Mouse (Mus musculus) liver, adult 2 months (tissue): ENCODE measurements around the gene Thada. TPM values are rescaled to one million over a fixed set of nuclear protein-coding genes. Genes with fewer than 3 reads are reported as not detected.
"Not testable (repeated sequence)": the region's sequence is repeated elsewhere in the genome, so short reads cannot be mapped to it uniquely, and the experiment has no call there.

Experiments
- DNase-seq: peaks from one replicate; pipeline ENCODE4 v3.0.0-alpha.2; 2011; ENCODE audit warnings: low read depth, low spot score; ENCODE audit errors: extremely low read depth
- H3K27ac ChIP-seq: fragments of 200-500 bp; replicated peaks from 2 replicates; pipeline ENCODE4 v1.5.1; 2012; ENCODE audit warnings: low read depth, mild to moderate bottlenecking, control low read depth, inconsistent platforms, low read length; ENCODE audit not compliant: insufficient read depth
- H3K27me3 ChIP-seq: fragments of 200-500 bp; 2 replicates; pipeline ENCODE4 v1.6.1; 2012; ENCODE audit warnings: mild to moderate bottlenecking, moderate library complexity, low read length, inconsistent platforms; ENCODE audit not compliant: control insufficient read depth, insufficient read depth
- H3K36me3 ChIP-seq: fragments of 200-500 bp; 2 replicates; pipeline ENCODE4 v1.6.1; 2012; ENCODE audit warnings: low read length, inconsistent platforms; ENCODE audit not compliant: control insufficient read depth, insufficient read depth
- H3K4me1 ChIP-seq: fragments of 200-500 bp; 2 replicates; pipeline ENCODE4 v1.6.1; 2011; ENCODE audit warnings: low read length; ENCODE audit not compliant: control insufficient read depth, insufficient read depth
- H3K4me3 ChIP-seq: fragments of 200-500 bp; 2 replicates; pipeline ENCODE4 v1.5.1; 2011; ENCODE audit warnings: low read depth, mild to moderate bottlenecking, control low read depth, low read length, moderate library complexity; ENCODE audit not compliant: insufficient read depth
- H3K79me2 ChIP-seq: fragments of 200-500 bp; 2 replicates; pipeline ENCODE4 v1.6.1; 2012; ENCODE audit warnings: inconsistent platforms, mild to moderate bottlenecking, low read length, moderate library complexity; ENCODE audit not compliant: control insufficient read depth, insufficient read depth
- H3K9ac ChIP-seq: fragments of 200-500 bp; 2 replicates; pipeline ENCODE4 v1.6.1; 2012; ENCODE audit warnings: low read depth, mild to moderate bottlenecking, control low read depth, inconsistent platforms, low read length
- CTCF ChIP-seq: fragments of 200-500 bp; IDR thresholded peaks from 2 replicates; pipeline ENCODE4 v1.5.1; 2011; ENCODE audit warnings: low read depth, low read length, control low read depth
- POLR2A ChIP-seq: fragments of 200-500 bp; IDR thresholded peaks from 2 replicates; pipeline ENCODE4 v1.6.1; 2011; ENCODE audit warnings: low read length, control low read depth; ENCODE audit not compliant: insufficient read depth; ENCODE audit errors: extremely low read depth
- WGBS: fragments of 180-500 bp; shearing (Covaris S2); methylation state at CpG from one replicate; pipeline ENCODE4 v1.1.7; 2018; 5-methylcytosine and 5-hydroxymethylcytosine counted together
- polyA plus RNA-seq: library from polyadenylated mRNA; depleted of rRNA; stranded (reverse); fragments of >200 nt; gene quantifications from 2 replicates; pipeline ENCODE4 v1.2.3, GENCODE M21; 2012
- total RNA-seq: library from RNA; depleted of rRNA; stranded (reverse); fragments of >200 nt; gene quantifications from 2 replicates; pipeline ENCODE4 v1.2.3, GENCODE M21; 2014

Thada gene
- total and polyA plus RNA-seq, 2 experiments: 2.8 to 6.1 TPM

DNA sequence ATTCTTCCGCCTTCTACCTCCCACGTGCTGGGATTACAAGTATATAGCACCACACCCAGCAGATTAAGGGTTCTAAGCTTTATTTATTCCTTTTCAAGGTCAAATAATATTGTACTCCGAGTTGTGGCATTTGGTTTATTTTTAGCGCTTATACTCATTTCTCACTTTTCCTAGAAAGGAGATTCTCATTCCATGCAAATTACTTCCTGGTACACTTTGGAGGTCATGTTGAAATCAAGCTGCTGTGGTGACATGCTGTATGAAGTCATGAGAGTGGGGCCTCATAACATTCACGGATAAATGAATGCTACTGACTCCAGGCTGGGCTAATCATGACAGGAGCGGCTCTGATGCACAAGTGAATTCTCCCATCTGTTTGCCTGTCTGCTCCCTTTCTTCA, 239.3 kb downstream of the Thada start:
- Histone ChIP-seq H3K9ac (no peak overlapping the region), H3K36me3 (peaks cover 2% of the 10 kb centered on the region; the same call in 1 of the 2 replicates), H3K27ac (no peak overlapping the region), H3K4me1 (peaks cover 2% of the 10 kb centered on the region; the same call in 1 of the 2 replicates), H3K27me3 (no peaks in the 10 kb centered on the region), H3K79me2 (no peaks in the 10 kb centered on the region), H3K4me3 (no peak overlapping the region)
- no peak for DNase-seq
- TF ChIP-seq POLR2A (no peak), CTCF (no peak)
- 48% methylated on average over 6 of the region's 6 CpGs for WGBS

DNA sequence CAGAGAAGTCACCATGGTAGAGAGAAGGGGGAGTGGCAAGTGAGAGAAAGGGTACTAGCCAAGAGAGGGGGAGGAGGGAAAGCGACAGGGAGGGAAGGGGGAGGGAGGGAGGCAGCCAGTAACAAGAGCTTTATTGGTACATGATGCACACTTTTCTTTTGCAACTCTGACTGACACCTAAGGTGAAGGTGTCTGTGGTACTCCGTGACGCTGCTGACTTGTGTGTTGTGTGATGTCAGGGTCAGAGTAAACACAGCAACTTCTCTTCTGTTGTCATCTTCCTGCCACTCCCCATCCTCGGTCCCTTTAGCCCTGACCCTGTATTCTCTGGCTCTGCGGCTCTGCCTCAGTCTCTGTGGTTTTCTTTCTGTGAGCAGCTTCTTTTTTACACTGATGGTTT, 239.8 kb downstream of the Thada start:
- no peak for DNase-seq
- no peak overlapping the region for H3K9ac ChIP-seq
- no peak overlapping the region for H3K27ac ChIP-seq
- no peaks in the 10 kb centered on the region for H3K79me2 ChIP-seq
- H3K27me3 ChIP-seq: no peaks in the 10 kb centered on the region
- H3K4me1 ChIP-seq: peaks cover 2% of the 10 kb centered on the region; the same call in 1 of the 2 replicates
- H3K36me3 ChIP-seq: peaks cover 2% of the 10 kb centered on the region; the same call in 1 of the 2 replicates
- TF ChIP-seq POLR2A (no peak), CTCF (no peak)
- H3K4me3 ChIP-seq: no peak overlapping the region
- WGBS: 47% methylated on average over 5 of the region's 5 CpGs

DNA sequence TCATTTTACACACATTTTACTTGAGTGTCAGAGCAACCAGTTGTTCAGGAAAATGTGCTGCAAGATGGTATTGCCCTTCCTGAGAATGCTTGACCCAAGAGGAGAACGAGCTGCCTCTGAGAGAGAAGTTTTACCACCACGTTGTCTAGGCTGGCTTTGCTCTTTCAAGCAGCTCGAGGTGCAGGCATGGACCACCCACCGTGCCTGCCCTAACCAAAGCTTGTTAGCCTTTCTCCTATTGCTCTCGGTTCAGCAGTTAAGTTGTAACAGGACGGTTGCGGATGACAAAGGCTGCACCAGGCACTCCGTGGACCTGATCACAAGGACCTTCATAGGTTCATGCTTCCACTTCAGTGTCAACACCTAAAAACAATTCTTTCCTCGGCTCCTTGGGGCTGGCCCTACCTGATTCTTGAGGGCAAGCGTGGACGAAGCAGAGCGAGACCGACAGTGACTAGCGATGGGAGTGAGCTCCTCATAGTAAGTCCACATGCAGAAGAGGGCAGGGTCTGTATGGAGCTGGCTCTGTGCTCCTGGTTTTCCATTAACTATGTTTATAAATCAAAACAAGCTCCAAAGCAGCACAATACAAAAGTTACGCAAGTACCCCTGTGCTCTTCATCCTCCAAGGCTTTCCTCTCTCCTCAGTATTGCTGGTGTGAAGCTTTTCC, 241.7 kb downstream of the Thada start:
- Histone ChIP-seq H3K4me1 (peaks cover 2% of the 10 kb centered on the region; the same call in 1 of the 2 replicates), H3K9ac (no peak overlapping the region), H3K36me3 (peaks cover 4% of the 10 kb centered on the region; the same call in 1 of the 2 replicates), H3K4me3 (no peak overlapping the region), H3K27me3 (no peaks in the 10 kb centered on the region), H3K27ac (no peak overlapping the region), H3K79me2 (no peaks in the 10 kb centered on the region)
- WGBS: 93% methylated on average over 15 of the region's 15 CpGs
- no peak for DNase-seq
- no peak for TF ChIP-seq CTCF
- TF ChIP-seq POLR2A: no peak

DNA sequence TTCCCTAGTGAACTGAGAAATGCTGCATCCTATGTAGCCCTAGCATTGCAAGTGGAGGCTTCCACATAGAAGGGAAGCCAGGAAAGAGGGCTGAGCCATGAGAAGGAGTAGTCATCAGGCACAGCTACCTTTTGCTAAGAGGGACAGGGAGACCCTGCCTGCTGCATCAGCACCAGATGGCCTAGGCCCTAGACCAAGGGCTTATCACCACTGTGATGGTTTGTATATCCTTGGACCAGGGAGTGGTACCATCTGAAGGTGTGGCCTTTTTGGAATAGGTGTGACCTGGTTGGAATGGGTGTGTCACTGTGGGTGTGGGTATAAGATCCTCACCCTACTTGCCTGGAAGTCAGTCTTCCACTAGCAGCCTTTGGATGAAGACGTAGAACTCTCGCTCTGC, 247.2 kb downstream of the Thada start:
- peaks cover 16% of the 10 kb centered on the region for H3K4me1 ChIP-seq
- not testable (repeated sequence) for H3K36me3 ChIP-seq, DNase-seq, H3K27ac ChIP-seq, H3K79me2 ChIP-seq, H3K4me3 ChIP-seq, H3K9ac ChIP-seq, H3K27me3 ChIP-seq
- WGBS: 97% methylated on average over 2 of the region's 2 CpGs

DNA sequence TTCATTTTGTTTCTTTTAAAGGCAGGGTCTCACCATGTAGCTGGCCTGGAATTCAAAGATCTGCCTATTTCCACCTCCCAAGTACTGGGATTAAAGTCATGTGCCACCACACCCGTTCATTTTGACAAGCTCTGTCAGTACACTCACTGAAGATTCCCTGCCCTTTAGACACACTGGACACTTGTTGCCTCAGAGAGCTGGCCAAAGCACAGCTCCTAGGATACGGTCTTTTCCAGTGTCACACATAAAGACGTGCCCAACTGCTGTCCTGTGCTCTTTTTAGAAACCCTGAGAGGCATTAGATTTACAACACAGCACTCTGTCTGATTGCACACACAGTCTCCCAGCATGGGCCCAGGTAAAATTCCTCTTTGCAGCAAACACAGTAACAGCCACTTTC, 248.3 kb downstream of the Thada start:
- TF ChIP-seq CTCF (no peak), POLR2A (no peak)
- peaks cover 2% of the 10 kb centered on the region; the same call in 1 of the 2 replicates for H3K36me3 ChIP-seq
- H3K4me1 ChIP-seq: peaks cover 16% of the 10 kb centered on the region
- peak overlapping the region; percentile 14; the same call in 1 of the 2 replicates for H3K27ac ChIP-seq
- H3K9ac ChIP-seq: no peak overlapping the region
- H3K4me3 ChIP-seq: no peak overlapping the region
- H3K79me2 ChIP-seq: no peaks in the 10 kb centered on the region
- H3K27me3 ChIP-seq: no peaks in the 10 kb centered on the region
- peak; percentile 74 for DNase-seq
- WGBS: 32% methylated on average over 3 of the region's 3 CpGs

DNA sequence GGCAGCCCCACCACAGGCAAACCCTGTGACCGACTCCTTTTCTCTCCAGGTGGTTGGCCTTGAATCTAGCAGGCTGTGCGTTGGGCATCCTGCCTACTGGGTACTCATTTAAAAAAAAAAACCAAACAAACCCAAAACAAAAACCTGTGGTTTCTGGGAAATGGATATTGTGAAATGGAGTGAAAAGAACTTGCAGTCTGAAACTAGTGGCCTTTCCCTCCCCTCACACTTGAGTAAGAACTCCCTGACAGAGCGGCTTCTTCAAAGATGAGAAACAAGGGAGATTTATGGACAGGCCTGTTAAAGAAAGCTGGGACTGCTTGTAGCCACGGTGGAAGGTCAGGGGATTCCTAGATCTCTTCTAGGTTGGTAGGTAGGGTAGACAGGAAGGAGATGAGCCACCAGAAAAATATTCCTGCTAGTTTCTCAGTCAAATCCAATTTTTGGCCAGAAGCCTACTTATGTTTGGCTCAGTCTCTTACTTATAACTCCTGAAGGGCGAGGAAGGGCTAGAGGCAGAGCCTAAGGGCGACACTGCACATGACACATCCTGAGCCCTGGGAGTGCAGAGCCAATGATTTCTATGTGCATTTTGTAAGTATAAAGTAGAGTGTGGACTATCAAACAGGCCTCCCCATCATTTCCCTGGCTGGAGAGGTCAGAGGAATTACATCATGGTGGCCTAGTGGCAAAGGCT, 250.6 kb downstream of the Thada start:
- Histone ChIP-seq H3K4me1 (peaks cover 16% of the 10 kb centered on the region), H3K4me3 (no peak overlapping the region), H3K27ac (peak overlapping the region; percentile 47), H3K36me3 (no peaks in the 10 kb centered on the region), H3K27me3 (no peaks in the 10 kb centered on the region), H3K9ac (no peak overlapping the region), H3K79me2 (no peaks in the 10 kb centered on the region)
- no peak for TF ChIP-seq CTCF
- no peak for TF ChIP-seq POLR2A
- DNase-seq: peak; percentile 93
- 23% methylated on average over 6 of the region's 6 CpGs for WGBS
